Mouse (Mus musculus): ENCODE data around the gene Npb.

- TF ChIP-seq CTCF (IDR thresholded peaks at IDR 0.05; ENCODE audit: low read depth) (no peak), EP300 (optimal IDR thresholded peaks at IDR 0.05) (no peak)
These were observed 36.4 kb upstream of the Npb start for GRCm38 (mm10) chr11:120571754-120572416.

Measured in stomach, postnatal 0 days (tissue).